Mouse (Mus musculus): ENCODE results near the gene Slc29a4.

GRCm38 (mm10) chr5:142692971-142693737 is 842 bp downstream of the Slc29a4 start:
- TF ChIP-seq POLR2A (IDR thresholded peaks at IDR 0.05; ENCODE audit: control insufficient read depth, low read depth, low read length) (no peak), CTCF (IDR thresholded peaks at IDR 0.05; ENCODE audit: control insufficient read depth, insufficient read depth, insufficient replicate concordance, low read depth, low read length) (no peak)
